Mouse (Mus musculus) olfactory bulb, adult 2 months (tissue): ENCODE data around the gene Vsig2.

Experiments
- CTCF ChIP-seq: fragments of 200-500 bp; IDR thresholded peaks from 2 replicates; pipeline ENCODE4 v1.5.1; 2012; ENCODE audit warnings: low read depth, mild to moderate bottlenecking, low read length, moderate library complexity; ENCODE audit not compliant: insufficient read depth
- POLR2A ChIP-seq: fragments of 200-500 bp; IDR thresholded peaks from 2 replicates; pipeline ENCODE4 v1.6.1; 2012; ENCODE audit warnings: mild to moderate bottlenecking, low read depth, low read length, moderate library complexity; ENCODE audit not compliant: insufficient read depth

DNA sequence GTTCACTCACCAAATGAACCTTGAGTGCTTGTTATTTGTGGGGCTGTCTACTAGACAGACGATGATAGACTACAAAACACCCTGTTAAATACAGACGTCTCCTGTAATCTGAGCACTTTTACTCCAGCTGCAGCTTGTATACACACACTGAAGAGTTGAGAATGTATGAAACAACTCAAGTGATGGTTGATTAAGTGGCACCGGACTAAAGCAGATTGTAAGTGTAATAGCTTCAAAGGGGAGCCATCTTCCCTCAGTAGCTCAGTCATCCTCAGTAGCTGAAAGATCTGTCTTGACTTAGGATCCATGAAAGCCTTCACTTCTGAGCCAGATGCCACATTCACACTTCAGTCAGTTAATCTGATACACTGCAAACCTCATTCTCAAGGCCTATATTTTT lies 43.3 kb upstream of the Vsig2 start:
- TF ChIP-seq CTCF (no peak), POLR2A (no peak)
